Mouse (Mus musculus) embryonic fibroblast, embryonic 13.5 days (primary cell): Measurements from ENCODE around the gene B4galt4.

Experiments
- CTCF ChIP-seq: IDR thresholded peaks from 2 replicates; pipeline ENCODE4 v1.5.1; 2011; ENCODE audit warnings: mild to moderate bottlenecking, control low read depth, low read length, moderate library complexity, borderline replicate concordance; ENCODE audit not compliant: insufficient read depth
- POLR2A ChIP-seq: IDR thresholded peaks from 2 replicates; pipeline ENCODE4 v1.6.1; 2011; ENCODE audit warnings: low read depth, mild to moderate bottlenecking, control low read depth, low read length, moderate library complexity

GRCm38 (mm10) chr16:38768386-38768785, 26.3 kb downstream of the B4galt4 start:
- TF ChIP-seq CTCF (no peak), POLR2A (no peak)
